Mouse (Mus musculus): ENCODE results near the gene Ambp.

Ambp gene

DNA sequence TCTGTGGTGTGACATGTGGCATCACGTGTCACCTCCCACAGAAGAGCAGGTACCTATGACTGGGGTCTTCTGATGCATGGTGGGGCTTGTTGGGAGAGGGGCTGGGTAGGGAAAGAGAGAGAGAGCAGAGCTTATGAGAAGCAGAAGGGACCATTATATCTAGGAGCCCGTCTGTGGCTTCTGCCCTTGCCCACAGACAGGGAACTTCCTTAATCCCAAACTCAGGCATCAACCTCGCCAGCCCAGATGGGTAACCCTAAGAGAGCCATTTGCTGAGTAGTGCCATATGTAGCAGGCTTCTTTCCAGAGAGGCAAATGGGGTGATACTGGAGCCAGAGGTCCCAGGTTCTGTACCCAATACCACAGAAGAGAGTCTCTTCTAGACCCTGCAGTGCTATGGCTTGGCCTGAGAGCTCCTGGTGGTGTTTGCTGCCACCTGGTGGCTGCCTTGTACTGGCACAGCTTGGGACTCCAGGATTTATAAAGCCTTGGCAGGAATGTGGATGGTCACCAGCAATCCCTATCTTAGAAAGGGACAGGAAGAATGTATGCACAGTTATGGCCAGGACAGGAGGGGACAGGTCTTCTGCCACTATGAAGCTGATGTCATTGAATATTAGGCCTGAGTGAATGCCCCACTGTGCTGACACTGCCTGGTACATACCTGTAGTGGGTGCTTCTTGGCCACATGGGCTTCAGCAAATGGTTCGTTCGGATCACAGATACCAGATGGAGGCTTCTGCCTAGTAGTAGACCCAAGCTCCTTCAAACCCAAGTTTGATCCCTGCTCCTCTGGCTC, 35.8 kb downstream of the Ambp start:
- DNase-seq = peak; percentile 86

DNA sequence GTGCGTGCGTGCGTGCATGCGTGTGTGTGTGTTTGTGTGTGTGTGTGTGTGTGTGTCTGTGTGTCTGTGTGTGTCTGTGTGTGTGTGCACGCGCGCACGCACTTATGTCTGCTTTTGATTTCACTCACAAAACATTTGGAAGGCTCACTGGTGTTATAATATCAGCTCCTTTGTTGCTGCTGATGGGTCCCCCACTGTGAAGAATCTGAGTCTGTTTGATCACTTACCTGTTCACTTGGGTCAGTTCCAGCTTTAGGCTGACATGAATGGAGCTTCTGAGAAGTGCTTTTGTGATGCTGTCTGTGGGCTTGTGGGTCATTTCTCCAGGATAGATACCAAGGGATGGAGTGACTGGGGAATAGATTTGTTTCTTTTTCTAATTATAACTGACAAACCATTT, 48.9 kb downstream of the Ambp start:
- DNase-seq = no peak

DNA sequence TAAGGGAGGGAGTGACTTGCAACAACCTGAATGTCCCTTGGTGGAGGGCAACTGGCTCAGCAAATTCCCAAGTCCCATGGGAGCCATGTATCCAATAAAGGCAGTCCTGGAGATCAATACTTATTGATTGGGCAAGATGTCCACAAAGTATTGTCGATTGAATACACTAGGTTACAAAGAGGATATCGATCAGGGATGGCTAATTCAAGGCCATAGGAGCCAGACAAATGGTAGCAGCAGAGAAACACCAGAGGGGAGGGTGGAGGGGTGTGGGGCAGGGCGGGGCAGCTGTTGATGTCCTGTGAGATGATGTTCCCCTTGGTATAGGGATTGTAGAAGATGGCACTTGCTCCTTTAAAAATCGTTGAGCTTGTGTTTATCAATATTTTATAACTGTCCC, 52.6 kb downstream of the Ambp start:
- DNase-seq = no peak

DNA sequence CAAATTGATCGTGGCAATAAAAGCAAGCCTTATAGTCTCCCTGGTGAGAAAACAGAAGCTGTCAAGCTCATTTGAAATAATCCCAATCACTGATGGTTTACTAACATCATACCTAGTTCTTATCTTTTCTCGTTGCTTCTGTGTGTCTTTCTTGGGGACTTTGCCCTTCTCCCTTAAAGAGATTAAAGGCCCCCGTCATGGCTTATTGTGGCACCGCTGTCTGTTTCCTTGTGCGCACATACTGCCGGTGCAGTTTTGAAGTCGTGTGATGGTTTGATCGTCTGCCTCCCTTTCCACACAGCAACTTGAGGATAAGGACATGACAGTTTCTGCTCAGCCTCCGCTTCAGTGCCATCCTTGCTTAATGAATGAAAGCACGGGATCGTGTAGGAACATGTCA, 54.1 kb downstream of the Ambp start:
- DNase-seq = no peak

DNA sequence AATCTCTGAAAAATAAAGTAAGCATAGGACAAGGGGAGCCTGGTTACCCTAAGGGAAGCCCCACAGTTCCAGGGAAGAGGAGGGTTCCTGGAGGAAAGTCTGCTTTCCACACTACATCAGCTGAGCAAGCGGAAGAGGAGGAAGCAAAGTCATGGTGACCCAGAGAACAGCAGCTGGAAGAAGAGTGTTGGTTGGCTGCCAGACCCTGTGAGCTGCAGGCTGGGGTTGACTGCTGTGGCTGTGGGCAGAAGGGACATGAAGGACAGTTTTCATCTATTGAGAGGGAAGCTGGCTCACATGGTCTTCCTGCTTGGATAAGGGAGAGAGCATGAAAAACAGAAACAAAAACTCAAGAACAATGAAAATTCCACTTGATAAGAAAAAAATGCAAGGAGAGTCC, 57.0 kb downstream of the Ambp start:
- DNase-seq = no peak
